Mouse (Mus musculus) stomach, embryonic 14.5 days (tissue): ENCODE results near the gene 6430628N08Rik. TPM values are rescaled to one million over a fixed set of nuclear protein-coding genes. Genes with fewer than 3 reads are reported as not detected.

ENCODE experiments used
- ATAC-seq: fragments of 200-750 bp; cut with Nextera tagmentation; 2 replicates; pipeline ENCODE4 v1.8.0; 2017; ENCODE audit warnings: low read depth, moderate TSS enrichment; ENCODE audit not compliant: insufficient number of reproducible peaks, insufficient read depth, low FRiP score
- H3K27ac ChIP-seq: fragments of 300-500 bp; sonication (generic); 2 replicates; pipeline ENCODE4 v1.5.1; 2014; ENCODE audit warnings: mild to moderate bottlenecking, low read length, moderate library complexity, mixed read lengths
- H3K27me3 ChIP-seq: fragments of 300-500 bp; sonication (generic); 2 replicates; pipeline ENCODE4 v1.6.1; 2014; ENCODE audit warnings: low read length, control low read depth, mixed read lengths; ENCODE audit not compliant: control insufficient read depth, insufficient read depth
- H3K36me3 ChIP-seq: fragments of 300-500 bp; sonication (generic); 2 replicates; pipeline ENCODE4 v1.6.1; 2014; ENCODE audit warnings: mild to moderate bottlenecking, control low read depth, low read length, moderate library complexity, mixed read lengths; ENCODE audit not compliant: control insufficient read depth, insufficient read depth
- H3K4me1 ChIP-seq: fragments of 300-500 bp; sonication (generic); 2 replicates; pipeline ENCODE4 v1.6.1; 2014; ENCODE audit warnings: low read length, control low read depth, mixed read lengths; ENCODE audit not compliant: control insufficient read depth, insufficient read depth
- H3K4me2 ChIP-seq: fragments of 300-500 bp; sonication (generic); replicated peaks from 2 replicates; pipeline ENCODE4 v1.6.1; 2014; ENCODE audit warnings: low read depth, low read length, control low read depth
- H3K4me3 ChIP-seq: fragments of 300-500 bp; sonication (generic); 2 replicates; pipeline ENCODE4 v1.5.1; 2014; ENCODE audit warnings: low read depth, low read length, control low read depth
- H3K9ac ChIP-seq: fragments of 300-500 bp; sonication (generic); replicated peaks from 2 replicates; pipeline ENCODE4 v1.6.1; 2014; ENCODE audit warnings: low read depth, mild to moderate bottlenecking, control low read depth, low read length, moderate library complexity, mixed read lengths
- H3K9me3 ChIP-seq: fragments of 300-500 bp; sonication (generic); 2 replicates; pipeline ENCODE4 v1.6.1; 2016; ENCODE audit warnings: low read depth, low read length, control low read depth; ENCODE audit not compliant: control insufficient read depth
- WGBS: fragments of 180-500 bp; shearing (Covaris S2); extraction: QIAGEN DNeasy Blood & Tissue Kit; methylation state at CpG from one replicate; pipeline ENCODE4 v1.1.7; 2014; 5-methylcytosine and 5-hydroxymethylcytosine counted together
- polyA plus RNA-seq: library from polyadenylated mRNA; unstranded; fragments of >200 nt; fragmentation: Nextera tagmentation; extraction: Ambion mirVana; gene quantifications from 2 replicates; pipeline ENCODE4 v1.2.1, GENCODE M21; 2014

6430628N08Rik gene
- polyA plus RNA-seq, 1 experiment from 2014 or later, result not detected

DNA sequence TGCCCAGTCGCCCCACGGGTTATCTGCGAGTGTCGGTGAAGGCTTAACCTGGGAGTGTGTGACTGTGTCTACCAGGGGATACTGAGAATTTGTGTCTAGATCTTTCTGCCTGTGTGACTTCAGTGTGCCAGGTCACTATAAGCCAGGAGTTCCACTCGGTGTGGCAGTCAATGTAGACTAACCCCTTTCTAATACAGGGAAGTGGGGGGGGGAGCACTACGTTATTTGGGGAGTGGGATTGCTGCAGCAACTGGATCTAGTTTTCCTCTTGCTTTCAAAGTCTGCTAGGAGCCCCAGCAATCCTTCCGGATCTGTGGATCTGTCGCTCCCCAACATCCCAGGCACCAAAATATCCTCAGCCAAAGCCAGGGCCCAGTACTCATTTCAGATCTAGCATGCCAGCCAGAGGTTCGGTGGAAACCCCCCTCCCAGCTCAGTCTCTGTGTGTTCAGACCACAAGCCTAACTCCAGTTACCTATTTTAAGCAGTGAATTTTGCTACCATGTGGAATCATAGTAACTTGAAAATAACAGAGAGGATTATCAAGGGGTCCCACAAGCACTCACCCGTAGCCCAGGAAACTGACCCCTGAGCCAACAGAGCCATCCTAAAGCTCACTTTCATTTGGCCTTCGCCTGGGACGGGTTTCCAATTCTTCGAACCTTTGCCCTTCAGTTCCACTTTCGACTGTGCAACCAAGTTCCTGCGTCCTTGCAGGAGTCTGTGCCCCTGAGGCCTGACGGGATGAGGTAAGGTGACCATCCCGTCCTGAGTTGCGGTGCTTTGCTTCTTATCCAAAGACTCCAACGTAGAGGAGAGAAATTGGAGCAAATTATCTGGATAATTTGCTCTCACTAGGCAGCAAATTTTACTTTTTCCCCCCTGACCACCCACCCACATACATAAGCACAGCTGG, 46.9 kb downstream of the 6430628N08Rik start:
- no peaks in the 10 kb centered on the region; the same call in 1 of the 2 replicates for H3K4me1 ChIP-seq
- H3K4me2 ChIP-seq, result no peak overlapping the region
- H3K27me3 ChIP-seq, result peaks cover 77% of the 10 kb centered on the region
- H3K9me3 ChIP-seq, result no peaks in the 10 kb centered on the region
- no peaks in the 10 kb centered on the region for H3K36me3 ChIP-seq
- no peak for ATAC-seq
- 6% methylated on average over 19 of the region's 19 CpGs for WGBS
- no peak overlapping the region for H3K4me3 ChIP-seq
- H3K9ac ChIP-seq, result no peak overlapping the region
- H3K27ac ChIP-seq, result no peak overlapping the region

GRCm38 (mm10) chr4:115938276-115939160, 48.1 kb downstream of the 6430628N08Rik start:
- Histone ChIP-seq H3K4me1 (no peaks in the 10 kb centered on the region; the same call in 1 of the 2 replicates), H3K36me3 (no peaks in the 10 kb centered on the region), H3K27me3 (peaks cover 77% of the 10 kb centered on the region), H3K9me3 (no peaks in the 10 kb centered on the region), H3K27ac (no peak overlapping the region), H3K4me2 (no peak overlapping the region), H3K4me3 (no peak overlapping the region), H3K9ac (no peak overlapping the region)
- ATAC-seq, result no peak
- WGBS, result 2% methylated on average over 37 of the region's 37 CpGs

GRCm38 (mm10) chr4:115939295-115940102, 49.0 kb downstream of the 6430628N08Rik start, which contains the start of gene Dmbx1:
Gene Dmbx1, minus strand, starts transcription at chr4:115939926.
- Histone ChIP-seq H3K9me3 (no peaks in the 10 kb centered on the region), H3K27ac (no peak within 1 kb of the TSS), H3K36me3 (no peaks in the 10 kb centered on the region), H3K9ac (no peak within 1 kb of the TSS), H3K4me3 (peak within 1 kb of the TSS; percentile 24), H3K4me1 (no peaks in the 10 kb centered on the region; the same call in 1 of the 2 replicates), H3K4me2 (peak within 1 kb of the TSS; percentile 49), H3K27me3 (peaks cover 75% of the 10 kb centered on the region)
- under 1% methylated on average over 71 of the region's 71 CpGs for WGBS
- no peak; the same call in 1 of the 2 replicates for ATAC-seq

DNA sequence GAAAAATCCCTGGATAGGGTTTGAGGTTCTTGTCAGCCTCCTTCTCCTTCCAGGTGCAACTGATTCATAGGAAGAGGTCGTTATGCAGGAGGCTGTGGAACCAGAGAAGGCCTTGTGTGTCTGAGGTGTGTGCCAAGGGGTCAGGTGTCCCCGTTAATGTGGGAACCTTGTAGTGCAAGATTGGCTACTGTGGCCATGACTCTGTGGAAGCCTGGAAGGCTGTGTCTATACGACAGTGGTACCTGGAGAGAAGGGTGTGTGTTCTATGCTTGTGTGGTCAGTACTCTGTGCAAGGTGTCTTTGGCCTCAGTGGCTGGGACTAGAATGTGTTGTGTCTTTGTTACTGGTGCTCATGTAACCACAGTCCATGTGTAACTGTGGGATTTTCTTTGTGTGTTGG, 50.2 kb downstream of the 6430628N08Rik start:
- ATAC-seq, result no peak
- H3K36me3 ChIP-seq, result no peaks in the 10 kb centered on the region
- no peaks in the 10 kb centered on the region for H3K9me3 ChIP-seq
- H3K4me2 ChIP-seq, result no peak overlapping the region
- H3K9ac ChIP-seq, result no peak overlapping the region
- no peak overlapping the region for H3K27ac ChIP-seq
- WGBS, result 2% methylated on average over 3 of the region's 3 CpGs
- peaks cover 78% of the 10 kb centered on the region for H3K27me3 ChIP-seq
- H3K4me3 ChIP-seq, result no peak overlapping the region
- no peaks in the 10 kb centered on the region; the same call in 1 of the 2 replicates for H3K4me1 ChIP-seq

DNA sequence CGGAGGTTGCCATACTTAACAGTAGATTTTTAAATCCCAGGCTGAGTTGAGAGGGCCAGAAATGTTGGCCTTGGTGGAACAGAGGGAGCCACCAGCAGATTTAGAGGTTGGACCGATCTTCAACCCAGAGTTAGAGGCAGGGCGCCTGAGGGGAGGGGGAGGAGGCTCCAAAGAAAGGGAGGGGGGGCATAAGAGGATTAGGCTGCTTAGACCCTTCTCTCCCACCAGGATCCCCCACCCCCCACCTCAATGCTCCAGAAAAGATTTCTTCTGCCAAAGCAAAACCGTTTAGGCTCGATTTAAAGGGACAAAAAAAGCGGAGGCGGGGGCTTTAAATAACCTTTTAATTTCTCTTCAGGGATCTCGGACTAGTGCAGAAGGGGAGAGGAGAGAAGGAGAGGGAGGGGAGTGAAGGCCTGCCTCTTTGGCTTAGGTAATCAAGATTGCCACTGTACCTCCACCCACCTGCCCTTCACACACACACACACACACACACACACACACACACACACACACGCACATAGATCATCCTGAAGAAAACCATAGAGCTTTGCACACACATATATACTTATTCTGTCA, 50.9 kb downstream of the 6430628N08Rik start:
- no peak for ATAC-seq
- Histone ChIP-seq H3K4me1 (no peaks in the 10 kb centered on the region; the same call in 1 of the 2 replicates), H3K27ac (no peak overlapping the region), H3K27me3 (peaks cover 79% of the 10 kb centered on the region), H3K4me3 (no peak overlapping the region), H3K9ac (no peak overlapping the region), H3K36me3 (no peaks in the 10 kb centered on the region), H3K9me3 (no peaks in the 10 kb centered on the region), H3K4me2 (no peak overlapping the region)
- WGBS, result 6% methylated on average over 9 of the region's 9 CpGs

DNA sequence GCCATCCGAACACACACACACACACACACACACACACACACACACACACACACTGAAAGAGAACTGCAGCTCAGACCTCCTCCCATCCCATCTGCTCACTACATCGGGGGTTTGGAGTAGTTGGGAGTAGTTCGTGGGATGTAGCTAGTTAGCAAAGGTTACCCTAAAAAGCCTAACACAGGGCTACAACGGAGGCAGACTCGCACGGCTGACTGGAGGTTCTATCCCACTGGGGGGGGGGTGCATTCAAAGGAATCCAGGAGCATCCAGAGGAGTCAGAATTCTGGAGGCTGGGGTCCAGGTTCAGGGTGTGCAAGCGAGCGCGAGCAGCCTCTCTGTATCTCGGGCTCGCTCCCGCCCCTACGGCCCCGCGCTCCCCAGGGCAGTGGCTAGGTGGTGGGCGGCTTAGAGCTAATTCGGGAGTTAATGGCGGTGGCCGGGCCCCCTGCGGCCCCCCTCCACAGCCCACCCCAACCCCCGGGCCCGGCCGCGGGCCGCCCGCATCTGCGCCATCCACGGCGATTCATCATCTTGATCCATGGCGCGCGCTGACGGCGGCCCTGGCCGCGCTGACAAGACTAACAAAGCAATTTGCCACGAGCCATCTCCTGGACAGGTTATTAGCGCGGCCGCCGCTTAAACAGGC, 53.3 kb downstream of the 6430628N08Rik start:
- Histone ChIP-seq H3K9ac (no peak overlapping the region), H3K4me1 (no peaks in the 10 kb centered on the region; the same call in 1 of the 2 replicates), H3K36me3 (no peaks in the 10 kb centered on the region), H3K4me2 (0 out of 2 replicates have a peak overlapping the region, but pooled peaks have one; percentile 18), H3K27ac (no peak overlapping the region), H3K9me3 (no peaks in the 10 kb centered on the region), H3K27me3 (peaks cover 72% of the 10 kb centered on the region), H3K4me3 (peak overlapping the region; percentile 11; the same call in 1 of the 2 replicates)
- WGBS, result 1% methylated on average over 37 of the region's 41 CpGs
- ATAC-seq, result no peak
